ENCODE assay signal across 20 mouse cellular contexts in genomic region chr5:57884982-57885381, GRCm38 (mm10).
"Had no signal": no experiment of that assay in that cellular context is flagged by ENCODE, and none has a peak within 500 bp of the region (broad histone marks: within the 10 kb centered on the region; RNA-seq: fewer than 3 reads in every experiment).

No protein-coding gene starts in this region.

- H3K27me3 ChIP-seq: liver, embryonic 13.5 days; liver, embryonic 15.5 days; lung, embryonic 15.5 days; megakaryocyte, embryonic 14.5 days; midbrain, embryonic 13.5 days; midbrain, embryonic 15.5 days; neural tube, embryonic 12.5 days had no signal

- H3K9me3 ChIP-seq: liver, embryonic 13.5 days; liver, embryonic 15.5 days; lung, embryonic 15.5 days; megakaryocyte, embryonic 14.5 days; midbrain, embryonic 13.5 days; midbrain, embryonic 15.5 days; neural tube, embryonic 12.5 days had no signal

- H3K4me2 ChIP-seq: liver, embryonic 13.5 days; liver, embryonic 15.5 days; lung, embryonic 15.5 days; midbrain, embryonic 11.5 days; midbrain, embryonic 13.5 days; midbrain, embryonic 15.5 days; neural tube, embryonic 12.5 days had no signal

- H3K4me3 ChIP-seq: liver, embryonic 13.5 days; liver, embryonic 15.5 days; lung, embryonic 15.5 days; megakaryocyte, embryonic 14.5 days; midbrain, embryonic 13.5 days; midbrain, embryonic 15.5 days; neural tube, embryonic 12.5 days had no signal

- DNase-seq: liver, embryonic 13.5 days; liver, postnatal 0 days; lung, adult 2 months; lung, postnatal 14 days; lung, postnatal 36 days; right cerebral cortex, postnatal 14 days; right cerebral cortex, postnatal 4 days; spleen, adult 18-20 months; thymus, adult 18-20 months; thymus, postnatal 14 days; thymus, postnatal 36 days had no signal

- H3K36me3 ChIP-seq: liver, embryonic 13.5 days; liver, embryonic 15.5 days; lung, embryonic 15.5 days; midbrain, embryonic 13.5 days; midbrain, embryonic 15.5 days; neural tube, embryonic 12.5 days had no signal

- H3K9ac ChIP-seq: liver, embryonic 13.5 days; liver, embryonic 15.5 days; liver, postnatal 0 days; lung, embryonic 15.5 days; midbrain, embryonic 13.5 days; midbrain, embryonic 15.5 days; neural tube, embryonic 12.5 days had no signal

- H3K27ac ChIP-seq: liver, embryonic 13.5 days; liver, embryonic 15.5 days; lung, embryonic 15.5 days; macrophage; midbrain, embryonic 13.5 days; midbrain, embryonic 15.5 days; neural tube, embryonic 12.5 days had no signal

- H3K4me1 ChIP-seq: liver, embryonic 13.5 days; liver, embryonic 15.5 days; lung, embryonic 15.5 days; midbrain, embryonic 13.5 days; midbrain, embryonic 15.5 days; neural tube, embryonic 12.5 days had no signal

- ATAC-seq: liver, postnatal 0 days; lung, postnatal 0 days; midbrain, embryonic 13.5 days; midbrain, embryonic 15.5 days had no signal
